Mouse (Mus musculus): ENCODE data around the gene Serpina3g. TPM values are rescaled to one million over a fixed set of nuclear protein-coding genes. Genes with fewer than 3 reads are reported as not detected.

The Serpina3g gene
- polyA plus RNA-seq, 1 experiment, result 14.4 TPM

DNA sequence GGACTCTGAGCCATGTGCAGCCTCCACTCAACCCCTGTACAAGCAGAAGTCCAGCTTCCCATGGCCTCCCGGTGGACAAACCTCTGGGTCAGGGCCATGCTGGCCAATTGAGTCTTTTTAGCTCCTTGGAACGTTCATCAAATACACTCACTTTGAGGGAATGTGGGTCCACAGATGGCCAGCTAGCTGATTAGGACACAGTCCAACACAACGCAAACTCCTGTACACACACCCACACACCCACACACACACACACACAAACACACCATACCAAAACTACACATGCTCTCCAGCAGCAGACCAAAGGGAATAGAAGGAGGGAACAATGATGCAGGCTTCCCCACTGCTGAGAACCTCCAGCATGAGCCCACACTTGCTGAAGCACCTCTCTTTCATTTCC is 9.6 kb downstream of the Serpina3g start:
- Histone ChIP-seq H3K4me3 (ENCODE audit: control insufficient read depth, low read depth, low read length) (no peak overlapping the region), H3K27ac (ENCODE audit: control insufficient read depth, insufficient read depth, low read depth, low read length) (no peak overlapping the region), H3K36me3 (ENCODE audit: control insufficient read depth, insufficient read depth, low read length) (no peaks in the 10 kb centered on the region), H3K4me1 (ENCODE audit: control insufficient read depth, insufficient read depth, low read length) (no peaks in the 10 kb centered on the region), H3K27me3 (ENCODE audit: control insufficient read depth, insufficient read depth, low read length) (no peaks in the 10 kb centered on the region)
- TF ChIP-seq CTCF (IDR thresholded peaks at IDR 0.05; ENCODE audit: control insufficient read depth, insufficient read depth, insufficient replicate concordance, low read depth, low read length) (no peak), POLR2A (IDR thresholded peaks at IDR 0.05; ENCODE audit: control insufficient read depth, low read depth, low read length) (no peak)

DNA sequence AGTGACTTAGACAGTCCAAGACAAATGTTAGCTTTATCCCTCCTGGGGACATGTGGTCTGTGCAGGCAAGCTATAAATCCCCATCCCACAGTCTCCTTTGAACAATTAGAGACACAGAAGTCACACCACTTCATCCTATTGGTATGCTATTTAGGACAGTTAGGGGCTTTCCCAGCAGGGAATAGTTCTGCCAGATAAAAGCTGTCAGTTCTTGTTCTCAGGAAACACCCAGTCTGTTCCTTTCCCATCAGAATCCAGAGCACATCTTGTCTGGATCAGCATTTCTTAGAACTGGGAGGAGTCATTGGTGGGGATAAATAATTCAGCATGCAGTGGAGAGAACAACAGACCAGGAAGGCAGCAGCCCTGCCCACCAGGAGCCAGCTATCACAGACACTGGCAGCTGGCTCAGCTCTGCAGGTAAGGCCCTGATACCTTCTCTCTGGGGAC is 11.5 kb downstream of the Serpina3g start:
- Histone ChIP-seq H3K27ac (ENCODE audit: control insufficient read depth, insufficient read depth, low read depth, low read length) (no peak overlapping the region), H3K4me1 (ENCODE audit: control insufficient read depth, insufficient read depth, low read length) (no peaks in the 10 kb centered on the region), H3K36me3 (ENCODE audit: control insufficient read depth, insufficient read depth, low read length) (no peaks in the 10 kb centered on the region), H3K4me3 (ENCODE audit: control insufficient read depth, low read depth, low read length) (no peak overlapping the region), H3K27me3 (ENCODE audit: control insufficient read depth, insufficient read depth, low read length) (no peaks in the 10 kb centered on the region)
- TF ChIP-seq POLR2A (IDR thresholded peaks at IDR 0.05; ENCODE audit: control insufficient read depth, low read depth, low read length) (no peak), CTCF (IDR thresholded peaks at IDR 0.05; ENCODE audit: control insufficient read depth, insufficient read depth, insufficient replicate concordance, low read depth, low read length) (no peak)

DNA sequence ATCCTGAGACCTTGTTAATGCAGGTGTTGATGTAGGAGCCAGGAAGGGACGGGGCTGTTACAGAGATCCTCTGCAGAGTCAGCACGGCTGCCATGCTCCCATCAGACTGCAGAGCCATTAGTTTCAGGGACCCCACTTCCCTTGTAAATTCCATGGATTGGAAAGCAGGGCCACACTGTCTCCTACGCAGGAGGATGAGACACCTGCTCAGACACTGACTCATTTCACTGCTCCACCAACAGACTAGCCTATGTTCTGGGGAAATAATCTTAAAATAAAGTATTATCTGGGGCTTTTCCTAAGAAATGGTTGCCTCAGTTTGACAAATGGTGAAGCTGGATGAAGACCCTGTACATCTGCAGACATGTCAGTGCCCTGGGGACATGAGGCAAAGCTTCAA is 12.2 kb downstream of the Serpina3g start:
- no peaks in the 10 kb centered on the region for H3K4me1 ChIP-seq (ENCODE audit: control insufficient read depth, insufficient read depth, low read length)
- no peaks in the 10 kb centered on the region for H3K36me3 ChIP-seq (ENCODE audit: control insufficient read depth, insufficient read depth, low read length)
- no peak overlapping the region for H3K4me3 ChIP-seq (ENCODE audit: control insufficient read depth, low read depth, low read length)
- no peak for TF ChIP-seq POLR2A (IDR thresholded peaks at IDR 0.05; ENCODE audit: control insufficient read depth, low read depth, low read length)
- TF ChIP-seq CTCF (IDR thresholded peaks at IDR 0.05; ENCODE audit: control insufficient read depth, insufficient read depth, insufficient replicate concordance, low read depth, low read length), result no peak
- H3K27ac ChIP-seq (ENCODE audit: control insufficient read depth, insufficient read depth, low read depth, low read length), result no peak overlapping the region
- H3K27me3 ChIP-seq (ENCODE audit: control insufficient read depth, insufficient read depth, low read length), result no peaks in the 10 kb centered on the region

DNA sequence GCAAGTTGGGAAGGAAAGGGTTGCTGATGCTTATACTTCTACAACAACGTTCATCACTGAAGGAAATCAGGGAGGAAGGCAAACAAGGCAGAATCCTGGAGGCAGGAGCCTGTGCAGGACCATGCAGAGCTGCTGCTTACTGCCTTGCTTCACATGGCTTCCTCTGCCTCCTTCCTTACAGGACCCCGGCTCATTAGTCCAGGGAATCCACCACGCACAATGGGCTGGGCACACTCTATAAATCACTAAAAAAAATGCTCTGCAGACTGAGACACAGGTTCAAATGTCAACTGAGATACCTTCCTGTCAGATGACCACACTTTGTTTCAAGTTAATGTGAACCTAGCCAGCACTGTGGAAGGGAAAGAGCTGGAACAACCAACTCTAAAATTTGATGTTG is 25.0 kb downstream of the Serpina3g start:
- Histone ChIP-seq H3K27ac (ENCODE audit: control insufficient read depth, insufficient read depth, low read depth, low read length) (no peak overlapping the region), H3K4me3 (ENCODE audit: control insufficient read depth, low read depth, low read length) (no peak overlapping the region), H3K27me3 (ENCODE audit: control insufficient read depth, insufficient read depth, low read length) (no peaks in the 10 kb centered on the region), H3K4me1 (ENCODE audit: control insufficient read depth, insufficient read depth, low read length) (no peaks in the 10 kb centered on the region), H3K36me3 (ENCODE audit: control insufficient read depth, insufficient read depth, low read length) (no peaks in the 10 kb centered on the region)
- TF ChIP-seq POLR2A (IDR thresholded peaks at IDR 0.05; ENCODE audit: control insufficient read depth, low read depth, low read length) (no peak), CTCF (IDR thresholded peaks at IDR 0.05; ENCODE audit: control insufficient read depth, insufficient read depth, insufficient replicate concordance, low read depth, low read length) (no peak)

DNA sequence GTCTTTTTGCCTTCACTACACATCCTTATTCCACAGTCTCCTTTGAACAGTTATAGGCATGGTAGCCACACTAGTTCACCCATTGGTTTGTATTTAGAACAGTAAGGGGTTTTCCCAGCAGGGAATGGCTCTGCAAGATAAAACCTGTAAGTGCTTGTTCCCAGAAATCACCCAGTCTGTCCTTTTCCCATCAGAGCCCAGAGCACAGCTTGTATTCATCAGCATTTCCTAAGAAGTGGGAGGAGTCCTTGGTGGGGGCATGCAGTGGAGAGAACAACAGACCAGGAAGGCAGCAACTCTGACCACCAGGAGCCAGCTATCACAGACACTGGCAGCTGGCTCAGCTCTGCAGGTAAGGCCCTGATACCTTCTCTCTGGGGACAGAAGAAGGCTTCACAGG is 26.8 kb downstream of the Serpina3g start, which contains the start of gene Serpina3i:
TSS of gene Serpina3i (plus strand) at position 260 of the 400 bp plus-strand sequence.
- no peaks in the 10 kb centered on the region for H3K27me3 ChIP-seq (ENCODE audit: control insufficient read depth, insufficient read depth, low read length)
- no peaks in the 10 kb centered on the region for H3K4me1 ChIP-seq (ENCODE audit: control insufficient read depth, insufficient read depth, low read length)
- no peaks in the 10 kb centered on the region for H3K36me3 ChIP-seq (ENCODE audit: control insufficient read depth, insufficient read depth, low read length)
- TF ChIP-seq POLR2A (IDR thresholded peaks at IDR 0.05; ENCODE audit: control insufficient read depth, low read depth, low read length) (no peak), CTCF (IDR thresholded peaks at IDR 0.05; ENCODE audit: control insufficient read depth, insufficient read depth, insufficient replicate concordance, low read depth, low read length) (no peak)
- H3K4me3 ChIP-seq (ENCODE audit: control insufficient read depth, low read depth, low read length), result no peak within 1 kb of the TSS
- peak within 1 kb of the TSS; percentile 60; the same call in 1 of the 2 replicates for H3K27ac ChIP-seq (ENCODE audit: control insufficient read depth, insufficient read depth, low read depth, low read length)

DNA sequence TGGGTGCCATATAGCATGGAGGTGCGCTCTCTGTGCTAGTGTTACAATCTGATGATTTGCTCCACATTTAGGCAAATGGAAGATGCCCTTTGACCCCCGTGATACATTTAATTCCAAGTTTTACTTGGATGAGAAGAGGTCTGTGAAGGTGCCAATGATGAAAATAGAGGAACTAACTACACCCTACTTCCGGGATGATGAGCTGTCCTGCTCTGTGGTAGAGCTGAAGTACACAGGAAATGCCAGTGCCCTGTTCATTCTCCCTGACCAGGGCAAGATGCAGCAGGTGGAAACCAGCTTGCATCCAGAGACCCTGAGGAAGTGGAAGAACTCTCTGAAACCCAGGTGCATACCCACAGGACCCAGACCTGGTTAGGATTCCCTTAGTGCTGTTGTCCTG is 30.3 kb downstream of the Serpina3g start:
- TF ChIP-seq CTCF (IDR thresholded peaks at IDR 0.05; ENCODE audit: control insufficient read depth, insufficient read depth, insufficient replicate concordance, low read depth, low read length), result no peak
- TF ChIP-seq POLR2A (IDR thresholded peaks at IDR 0.05; ENCODE audit: control insufficient read depth, low read depth, low read length), result no peak
- Histone ChIP-seq H3K27ac (ENCODE audit: control insufficient read depth, insufficient read depth, low read depth, low read length) (no peak overlapping the region), H3K36me3 (ENCODE audit: control insufficient read depth, insufficient read depth, low read length) (no peaks in the 10 kb centered on the region), H3K4me1 (ENCODE audit: control insufficient read depth, insufficient read depth, low read length) (no peaks in the 10 kb centered on the region), H3K27me3 (ENCODE audit: control insufficient read depth, insufficient read depth, low read length) (no peaks in the 10 kb centered on the region), H3K4me3 (ENCODE audit: control insufficient read depth, low read depth, low read length) (no peak overlapping the region)

DNA sequence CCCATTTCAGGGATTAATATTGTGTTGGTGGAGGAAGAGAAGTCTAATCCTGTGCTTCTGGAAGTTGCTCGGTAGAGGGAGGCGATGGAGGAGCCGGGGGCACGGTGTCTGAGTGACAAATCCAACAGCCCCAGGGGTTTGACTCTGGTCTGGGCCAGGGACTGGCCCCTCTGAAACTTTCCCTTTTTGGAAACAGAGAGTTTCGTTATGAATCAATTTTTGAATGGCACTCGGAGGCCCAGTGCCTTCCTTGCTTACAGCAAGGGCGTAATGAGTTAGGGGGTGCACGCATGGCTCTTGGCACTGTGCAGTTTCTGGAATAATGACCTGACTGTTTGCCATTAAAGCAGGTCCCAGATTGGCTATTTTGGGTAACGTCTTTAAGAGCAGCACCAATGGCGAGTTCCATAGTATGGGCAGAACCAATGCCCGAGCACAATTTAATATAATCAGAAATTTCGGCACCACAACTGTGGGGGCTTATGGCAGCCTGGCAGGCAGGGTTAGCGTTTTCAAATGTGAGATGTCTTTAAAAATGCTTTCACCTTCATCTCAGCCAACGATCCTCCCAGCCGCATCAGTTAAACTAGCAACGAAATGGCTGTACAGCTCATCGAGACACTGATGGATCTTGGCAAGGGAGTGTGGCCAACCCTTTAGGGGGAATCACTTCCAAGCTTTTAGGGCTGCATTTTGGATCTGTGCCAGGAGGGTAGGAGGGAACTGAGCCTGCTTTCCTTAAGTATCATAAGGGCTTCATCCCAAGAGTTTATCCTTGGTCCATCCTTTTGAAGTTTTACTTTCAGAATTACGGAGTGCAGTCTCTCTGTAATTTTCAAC is 42.4 kb downstream of the Serpina3g start:
- Histone ChIP-seq H3K27ac (ENCODE audit: control insufficient read depth, insufficient read depth, low read depth, low read length) (no peak overlapping the region), H3K36me3 (ENCODE audit: control insufficient read depth, insufficient read depth, low read length) (no peaks in the 10 kb centered on the region), H3K27me3 (ENCODE audit: control insufficient read depth, insufficient read depth, low read length) (no peaks in the 10 kb centered on the region), H3K4me3 (ENCODE audit: control insufficient read depth, low read depth, low read length) (no peak overlapping the region), H3K4me1 (ENCODE audit: control insufficient read depth, insufficient read depth, low read length) (peaks cover 4% of the 10 kb centered on the region)
- TF ChIP-seq POLR2A (IDR thresholded peaks at IDR 0.05; ENCODE audit: control insufficient read depth, low read depth, low read length), result no peak
- TF ChIP-seq CTCF (IDR thresholded peaks at IDR 0.05; ENCODE audit: control insufficient read depth, insufficient read depth, insufficient replicate concordance, low read depth, low read length), result no peak

All from testis, adult 2 months (tissue).